Mouse (Mus musculus): Measurements from ENCODE around the gene Tsku. TPM values are rescaled to one million over a fixed set of nuclear protein-coding genes. Genes with fewer than 3 reads are reported as not detected.

Tsku gene
- polyA plus RNA-seq, 1 experiment from 2014 or later: 14.5 TPM

GRCm38 (mm10) chr7:98388881-98389501 lies 27.9 kb upstream of the Tsku start:
- ATAC-seq (replicated peaks; ENCODE audit: low FRiP score, low TSS enrichment, low read depth): no peak
- Histone ChIP-seq H3K27me3 (replicated peaks; ENCODE audit: control insufficient read depth, insufficient read depth, low read length) (no peaks in the 10 kb centered on the region), H3K27ac (ENCODE audit: low read depth) (no peak overlapping the region), H3K4me2 (ENCODE audit: low read length) (no peak overlapping the region), H3K4me3 (ENCODE audit: low read depth, low read length) (no peak overlapping the region), H3K9ac (ENCODE audit: low read length) (no peak overlapping the region), H3K9me3 (ENCODE audit: control insufficient read depth, low read length) (no peaks in the 10 kb centered on the region), H3K36me3 (ENCODE audit: control insufficient read depth, insufficient read depth, low read length) (no peaks in the 10 kb centered on the region), H3K4me1 (replicated peaks; ENCODE audit: control insufficient read depth, insufficient read depth, low read length) (peaks cover 8% of the 10 kb centered on the region; the same call in 1 of the 2 replicates)
- WGBS: 75% methylated on average over 12 of the region's 12 CpGs
- DNase-seq (ENCODE audit: low spot score): no peak

GRCm38 (mm10) chr7:98387201-98387600 lies 26.1 kb upstream of the Tsku start:
- ATAC-seq (replicated peaks; ENCODE audit: low FRiP score, low TSS enrichment, low read depth) (no peak), DNase-seq (ENCODE audit: low spot score) (no peak)
- Histone ChIP-seq H3K4me3 (ENCODE audit: low read depth, low read length) (no peak overlapping the region), H3K27me3 (replicated peaks; ENCODE audit: control insufficient read depth, insufficient read depth, low read length) (no peaks in the 10 kb centered on the region), H3K9me3 (ENCODE audit: control insufficient read depth, low read length) (no peaks in the 10 kb centered on the region), H3K4me2 (ENCODE audit: low read length) (no peak overlapping the region), H3K9ac (ENCODE audit: low read length) (no peak overlapping the region), H3K36me3 (ENCODE audit: control insufficient read depth, insufficient read depth, low read length) (no peaks in the 10 kb centered on the region), H3K27ac (ENCODE audit: low read depth) (no peak overlapping the region), H3K4me1 (replicated peaks; ENCODE audit: control insufficient read depth, insufficient read depth, low read length) (peaks cover 9% of the 10 kb centered on the region; the same call in 1 of the 2 replicates)
- 79% methylated on average over 7 of the region's 7 CpGs for WGBS

GRCm38 (mm10) chr7:98385168-98385567 lies 24.0 kb upstream of the Tsku start:
- Histone ChIP-seq H3K27ac (ENCODE audit: low read depth) (no peak overlapping the region), H3K27me3 (replicated peaks; ENCODE audit: control insufficient read depth, insufficient read depth, low read length) (no peaks in the 10 kb centered on the region), H3K9ac (ENCODE audit: low read length) (no peak overlapping the region), H3K36me3 (ENCODE audit: control insufficient read depth, insufficient read depth, low read length) (no peaks in the 10 kb centered on the region), H3K9me3 (ENCODE audit: control insufficient read depth, low read length) (no peaks in the 10 kb centered on the region), H3K4me2 (ENCODE audit: low read length) (no peak overlapping the region), H3K4me3 (ENCODE audit: low read depth, low read length) (no peak overlapping the region), H3K4me1 (replicated peaks; ENCODE audit: control insufficient read depth, insufficient read depth, low read length) (peaks cover 9% of the 10 kb centered on the region; the same call in 1 of the 2 replicates)
- no peak for DNase-seq (ENCODE audit: low spot score)
- no peak for ATAC-seq (replicated peaks; ENCODE audit: low FRiP score, low TSS enrichment, low read depth)
- 62% methylated on average over 1 of the region's 1 CpGs for WGBS

- Histone ChIP-seq H3K9ac (ENCODE audit: low read length) (no peak overlapping the region), H3K4me3 (ENCODE audit: low read depth, low read length) (no peak overlapping the region), H3K9me3 (ENCODE audit: control insufficient read depth, low read length) (no peaks in the 10 kb centered on the region), H3K27ac (ENCODE audit: low read depth) (no peak overlapping the region; the same call in 1 of the 2 replicates), H3K4me2 (ENCODE audit: low read length) (no peak overlapping the region), H3K27me3 (replicated peaks; ENCODE audit: control insufficient read depth, insufficient read depth, low read length) (no peaks in the 10 kb centered on the region), H3K36me3 (ENCODE audit: control insufficient read depth, insufficient read depth, low read length) (no peaks in the 10 kb centered on the region), H3K4me1 (replicated peaks; ENCODE audit: control insufficient read depth, insufficient read depth, low read length) (peaks cover 9% of the 10 kb centered on the region; the same call in 1 of the 2 replicates)
- 43% methylated on average over 4 of the region's 4 CpGs for WGBS
- DNase-seq (ENCODE audit: low spot score) (no peak), ATAC-seq (replicated peaks; ENCODE audit: low FRiP score, low TSS enrichment, low read depth) (no peak)
These were observed 22.2 kb upstream of the Tsku start for GRCm38 (mm10) chr7:98383337-98383736.

- H3K27ac ChIP-seq (ENCODE audit: low read depth): no peak overlapping the region
- H3K36me3 ChIP-seq (ENCODE audit: control insufficient read depth, insufficient read depth, low read length): no peaks in the 10 kb centered on the region
- H3K9ac ChIP-seq (ENCODE audit: low read length): no peak overlapping the region
- DNase-seq (ENCODE audit: low spot score) (no peak), ATAC-seq (replicated peaks; ENCODE audit: low FRiP score, low TSS enrichment, low read depth) (no peak)
- no peaks in the 10 kb centered on the region for H3K27me3 ChIP-seq (replicated peaks; ENCODE audit: control insufficient read depth, insufficient read depth, low read length)
- H3K4me1 ChIP-seq (replicated peaks; ENCODE audit: control insufficient read depth, insufficient read depth, low read length): peaks cover 9% of the 10 kb centered on the region; the same call in 1 of the 2 replicates
- H3K4me3 ChIP-seq (ENCODE audit: low read depth, low read length): no peak overlapping the region
- WGBS: 82% methylated on average over 6 of the region's 6 CpGs
- no peaks in the 10 kb centered on the region for H3K9me3 ChIP-seq (ENCODE audit: control insufficient read depth, low read length)
- no peak overlapping the region for H3K4me2 ChIP-seq (ENCODE audit: low read length)
These were observed 21.7 kb upstream of the Tsku start for GRCm38 (mm10) chr7:98382784-98383183.

GRCm38 (mm10) chr7:98380224-98380925 lies 19.2 kb upstream of the Tsku start:
- Histone ChIP-seq H3K36me3 (ENCODE audit: control insufficient read depth, insufficient read depth, low read length) (no peaks in the 10 kb centered on the region), H3K9ac (ENCODE audit: low read length) (no peak overlapping the region), H3K27me3 (replicated peaks; ENCODE audit: control insufficient read depth, insufficient read depth, low read length) (no peaks in the 10 kb centered on the region), H3K4me1 (replicated peaks; ENCODE audit: control insufficient read depth, insufficient read depth, low read length) (peaks cover 9% of the 10 kb centered on the region; the same call in 1 of the 2 replicates), H3K27ac (ENCODE audit: low read depth) (no peak overlapping the region), H3K4me3 (ENCODE audit: low read depth, low read length) (no peak overlapping the region), H3K4me2 (ENCODE audit: low read length) (no peak overlapping the region), H3K9me3 (ENCODE audit: control insufficient read depth, low read length) (no peaks in the 10 kb centered on the region)
- ATAC-seq (replicated peaks; ENCODE audit: low FRiP score, low TSS enrichment, low read depth) (no peak), DNase-seq (ENCODE audit: low spot score) (no peak)
- 57% methylated on average over 6 of the region's 6 CpGs for WGBS

GRCm38 (mm10) chr7:98379232-98379631 lies 18.1 kb upstream of the Tsku start:
- DNase-seq (ENCODE audit: low spot score) (no peak), ATAC-seq (replicated peaks; ENCODE audit: low FRiP score, low TSS enrichment, low read depth) (no peak; the same call in 1 of the 2 replicates)
- Histone ChIP-seq H3K9ac (ENCODE audit: low read length) (no peak overlapping the region), H3K4me3 (ENCODE audit: low read depth, low read length) (no peak overlapping the region), H3K9me3 (ENCODE audit: control insufficient read depth, low read length) (no peaks in the 10 kb centered on the region), H3K4me2 (ENCODE audit: low read length) (no peak overlapping the region), H3K27ac (ENCODE audit: low read depth) (no peak overlapping the region), H3K4me1 (replicated peaks; ENCODE audit: control insufficient read depth, insufficient read depth, low read length) (peaks cover 8% of the 10 kb centered on the region; the same call in 1 of the 2 replicates), H3K27me3 (replicated peaks; ENCODE audit: control insufficient read depth, insufficient read depth, low read length) (no peaks in the 10 kb centered on the region), H3K36me3 (ENCODE audit: control insufficient read depth, insufficient read depth, low read length) (no peaks in the 10 kb centered on the region)
- 74% methylated on average over 4 of the region's 4 CpGs for WGBS

GRCm38 (mm10) chr7:98377257-98377656 lies 16.1 kb upstream of the Tsku start:
- no peak for DNase-seq (ENCODE audit: low spot score)
- no peaks in the 10 kb centered on the region for H3K36me3 ChIP-seq (ENCODE audit: control insufficient read depth, insufficient read depth, low read length)
- H3K9ac ChIP-seq (ENCODE audit: low read length): no peak overlapping the region
- H3K27ac ChIP-seq (ENCODE audit: low read depth): no peak overlapping the region
- peaks cover 4% of the 10 kb centered on the region; the same call in 1 of the 2 replicates for H3K4me1 ChIP-seq (replicated peaks; ENCODE audit: control insufficient read depth, insufficient read depth, low read length)
- 64% methylated on average over 5 of the region's 5 CpGs for WGBS
- no peak overlapping the region for H3K4me3 ChIP-seq (ENCODE audit: low read depth, low read length)
- no peak for ATAC-seq (replicated peaks; ENCODE audit: low FRiP score, low TSS enrichment, low read depth)
- no peaks in the 10 kb centered on the region for H3K9me3 ChIP-seq (ENCODE audit: control insufficient read depth, low read length)
- H3K27me3 ChIP-seq (replicated peaks; ENCODE audit: control insufficient read depth, insufficient read depth, low read length): no peaks in the 10 kb centered on the region
- H3K4me2 ChIP-seq (ENCODE audit: low read length): no peak overlapping the region
